Mouse (Mus musculus): Measurements from ENCODE around the gene Fam170b. TPM values are rescaled to one million over a fixed set of nuclear protein-coding genes. Genes with fewer than 3 reads are reported as not detected.

The Fam170b gene
- polyA plus RNA-seq, 2 experiments: 0.02 TPM; not detected in 1

DNA sequence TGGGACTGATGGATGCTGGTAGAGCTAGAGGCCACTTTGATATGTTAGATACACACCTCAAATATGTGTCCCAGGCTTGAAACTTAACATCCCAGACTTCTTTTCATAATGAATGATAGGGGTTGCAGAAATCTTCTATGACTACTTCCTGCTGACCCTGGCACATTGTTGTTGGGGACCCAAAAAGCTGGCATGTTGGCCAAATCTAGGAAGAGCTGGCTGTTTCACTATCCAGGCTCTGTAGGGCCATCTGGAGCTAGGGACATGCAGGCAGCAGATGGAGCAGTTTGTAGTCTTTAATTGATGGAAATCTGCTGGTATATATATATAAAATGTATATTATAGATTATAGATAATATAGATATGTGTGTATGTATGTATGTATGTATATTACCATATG, 8.3 kb downstream of the Fam170b start:
- Histone ChIP-seq H3K27ac (no peak overlapping the region), H3K9me3 (ENCODE audit: control insufficient read depth, low read length) (no peaks in the 10 kb centered on the region), H3K27me3 (ENCODE audit: control insufficient read depth, insufficient read depth, low read length) (no peaks in the 10 kb centered on the region), H3K4me2 (ENCODE audit: low read depth) (no peak overlapping the region), H3K4me1 (replicated peaks; ENCODE audit: control insufficient read depth in 2 of 2, insufficient read depth in 2 of 2, low read length in 1 of 2) (no peaks in the 10 kb centered on the region), H3K36me3 (replicated peaks; ENCODE audit: control insufficient read depth, insufficient read depth, low read depth) (no peaks in the 10 kb centered on the region), H3K9ac (replicated peaks) (no peak overlapping the region), H3K4me3 (ENCODE audit: insufficient read depth in 1 of 2, low read depth in 2 of 2, low read length in 2 of 2) (no peak overlapping the region)
- DNase-seq (ENCODE audit: low read depth in 3 of 3, low spot score in 3 of 3) (no peak), ATAC-seq (ENCODE audit: insufficient read depth) (no peak)
- TF ChIP-seq CTCF (IDR thresholded peaks at IDR 0.05; ENCODE audit: low read depth): no peak
- TF ChIP-seq EP300 (IDR thresholded peaks at IDR 0.05; ENCODE audit: low read depth): no peak

- ATAC-seq (ENCODE audit: insufficient read depth) (no peak), DNase-seq (ENCODE audit: low read depth in 3 of 3, low spot score in 3 of 3) (no peak)
- 75% methylated on average over 4 of the region's 4 CpGs for whole genome bisulfite sequencing (ENCODE audit: insufficient replicate concordance)
- Histone ChIP-seq H3K4me1 (replicated peaks; ENCODE audit: control insufficient read depth in 2 of 2, insufficient read depth in 2 of 2, low read length in 1 of 2) (0 out of 4 replicates have a peak, but pooled peaks cover 0 to 2% of the 10 kb centered on the region in 2 experiments), H3K9ac (replicated peaks) (no peak overlapping the region), H3K27me3 (ENCODE audit: control insufficient read depth, insufficient read depth, low read length) (peaks cover 18% of the 10 kb centered on the region), H3K36me3 (replicated peaks; ENCODE audit: control insufficient read depth, insufficient read depth, low read depth) (no peaks in the 10 kb centered on the region), H3K27ac (no peak overlapping the region), H3K4me2 (ENCODE audit: low read depth) (no peak overlapping the region), H3K9me3 (ENCODE audit: control insufficient read depth, low read length) (no peaks in the 10 kb centered on the region), H3K4me3 (ENCODE audit: insufficient read depth in 1 of 2, low read depth in 2 of 2, low read length in 2 of 2) (no peak overlapping the region)
- TF ChIP-seq EP300 (IDR thresholded peaks at IDR 0.05; ENCODE audit: low read depth): no peak
- no peak for TF ChIP-seq CTCF (IDR thresholded peaks at IDR 0.05; ENCODE audit: low read depth)
Measured at GRCm38 (mm10) chr14:32854059-32854458, 20.3 kb downstream of the Fam170b start.

GRCm38 (mm10) chr14:32856246-32856645, 22.5 kb downstream of the Fam170b start:
- no peak overlapping the region for H3K9ac ChIP-seq (replicated peaks)
- no peak overlapping the region for H3K4me3 ChIP-seq (ENCODE audit: insufficient read depth in 1 of 2, low read depth in 2 of 2, low read length in 2 of 2)
- H3K27ac ChIP-seq: no peak overlapping the region
- peaks cover 0 to 11% of the 10 kb centered on the region in 2 experiments; a peak in 2 of 4 replicates for H3K4me1 ChIP-seq (replicated peaks; ENCODE audit: control insufficient read depth in 2 of 2, insufficient read depth in 2 of 2, low read length in 1 of 2)
- peaks cover 18% of the 10 kb centered on the region for H3K27me3 ChIP-seq (ENCODE audit: control insufficient read depth, insufficient read depth, low read length)
- H3K9me3 ChIP-seq (ENCODE audit: control insufficient read depth, low read length): no peaks in the 10 kb centered on the region
- no peak for TF ChIP-seq CTCF (IDR thresholded peaks at IDR 0.05; ENCODE audit: low read depth)
- no peak for TF ChIP-seq EP300 (IDR thresholded peaks at IDR 0.05; ENCODE audit: low read depth)
- 34% methylated on average over 5 of the region's 5 CpGs for WGBS (ENCODE audit: insufficient replicate concordance)
- DNase-seq (ENCODE audit: low read depth in 3 of 3, low spot score in 3 of 3) (no peak), ATAC-seq (ENCODE audit: insufficient read depth) (no peak)
- peak overlapping the region; percentile 27 for H3K4me2 ChIP-seq (ENCODE audit: low read depth)
- H3K36me3 ChIP-seq (replicated peaks; ENCODE audit: control insufficient read depth, insufficient read depth, low read depth): no peaks in the 10 kb centered on the region

GRCm38 (mm10) chr14:32856681-32857328, 23.0 kb downstream of the Fam170b start, which contains the start of gene Vstm4:
Gene Vstm4 (plus strand): TSS chr14:32856756.
- DNase-seq (ENCODE audit: low read depth in 3 of 3, low spot score in 3 of 3) (no peak), ATAC-seq (ENCODE audit: insufficient read depth) (no peak)
- TF ChIP-seq CTCF (IDR thresholded peaks at IDR 0.05; ENCODE audit: low read depth) (no peak), EP300 (IDR thresholded peaks at IDR 0.05; ENCODE audit: low read depth) (no peak)
- Histone ChIP-seq H3K9me3 (ENCODE audit: control insufficient read depth, low read length) (no peaks in the 10 kb centered on the region), H3K4me2 (ENCODE audit: low read depth) (peak within 1 kb of the TSS; percentile 27), H3K4me1 (replicated peaks; ENCODE audit: control insufficient read depth in 2 of 2, insufficient read depth in 2 of 2, low read length in 1 of 2) (peaks cover 0 to 11% of the 10 kb centered on the region in 2 experiments; a peak in 2 of 4 replicates), H3K36me3 (replicated peaks; ENCODE audit: control insufficient read depth, insufficient read depth, low read depth) (no peaks in the 10 kb centered on the region), H3K4me3 (ENCODE audit: insufficient read depth in 1 of 2, low read depth in 2 of 2, low read length in 2 of 2) (peak within 1 kb of the TSS; percentile 21 to 28), H3K9ac (replicated peaks) (no peak within 1 kb of the TSS), H3K27me3 (ENCODE audit: control insufficient read depth, insufficient read depth, low read length) (peaks cover 18% of the 10 kb centered on the region), H3K27ac (no peak within 1 kb of the TSS)
- WGBS (ENCODE audit: insufficient replicate concordance): under 1% methylated on average over 68 of the region's 68 CpGs

GRCm38 (mm10) chr14:32858361-32858760, 24.6 kb downstream of the Fam170b start:
- peaks cover 18% of the 10 kb centered on the region for H3K27me3 ChIP-seq (ENCODE audit: control insufficient read depth, insufficient read depth, low read length)
- WGBS (ENCODE audit: insufficient replicate concordance): 70% methylated on average over 10 of the region's 10 CpGs
- H3K27ac ChIP-seq: no peak overlapping the region
- no peak overlapping the region for H3K4me2 ChIP-seq (ENCODE audit: low read depth)
- no peaks in the 10 kb centered on the region for H3K36me3 ChIP-seq (replicated peaks; ENCODE audit: control insufficient read depth, insufficient read depth, low read depth)
- H3K9me3 ChIP-seq (ENCODE audit: control insufficient read depth, low read length): no peaks in the 10 kb centered on the region
- no peak overlapping the region for H3K4me3 ChIP-seq (ENCODE audit: insufficient read depth in 1 of 2, low read depth in 2 of 2, low read length in 2 of 2)
- peaks cover 0 to 11% of the 10 kb centered on the region in 2 experiments; a peak in 2 of 4 replicates for H3K4me1 ChIP-seq (replicated peaks; ENCODE audit: control insufficient read depth in 2 of 2, insufficient read depth in 2 of 2, low read length in 1 of 2)
- DNase-seq (ENCODE audit: low read depth in 3 of 3, low spot score in 3 of 3): no peak
- no peak for ATAC-seq (ENCODE audit: insufficient read depth)
- no peak overlapping the region for H3K9ac ChIP-seq (replicated peaks)
- TF ChIP-seq EP300 (IDR thresholded peaks at IDR 0.05; ENCODE audit: low read depth) (no peak), CTCF (IDR thresholded peaks at IDR 0.05; ENCODE audit: low read depth) (no peak)

All from liver, embryonic 14.5 days (tissue).